Mouse (Mus musculus): ENCODE measurements around the gene Fstl4. TPM values are rescaled to one million over a fixed set of nuclear protein-coding genes. Genes with fewer than 3 reads are reported as not detected.

The Fstl4 gene
- polyA plus RNA-seq, 1 experiment, result not detected

GRCm38 (mm10) chr11:53202459-53203250 lies 438.2 kb downstream of the Fstl4 start:
- Histone ChIP-seq H3K36me3 (ENCODE audit: control insufficient read depth, insufficient read depth) (no peaks in the 10 kb centered on the region), H3K79me3 (ENCODE audit: low read depth) (no peaks in the 10 kb centered on the region)

GRCm38 (mm10) chr11:53210876-53211275 lies 446.4 kb downstream of the Fstl4 start:
- Histone ChIP-seq H3K4me3 (ENCODE audit: insufficient read depth, poor library complexity, severe bottlenecking) (no peak overlapping the region), H3K27me3 (ENCODE audit: control insufficient read depth, insufficient read depth, insufficient read length) (peaks cover 9% of the 10 kb centered on the region), H3K79me3 (ENCODE audit: low read depth) (no peaks in the 10 kb centered on the region), H3K79me2 (ENCODE audit: control insufficient read depth, insufficient read depth) (no peaks in the 10 kb centered on the region), H3ac (ENCODE audit: control insufficient read depth, insufficient read length, low read depth) (no peak overlapping the region), H3K36me3 (ENCODE audit: control insufficient read depth, insufficient read depth) (no peaks in the 10 kb centered on the region)
- no peak for TF ChIP-seq CTCF (IDR thresholded peaks at IDR 0.05; ENCODE audit: control insufficient read depth, insufficient read depth, insufficient read length)
- TF ChIP-seq USF1 (IDR thresholded peaks at IDR 0.05; ENCODE audit: low read depth), result no peak
- TF ChIP-seq MYOG (IDR thresholded peaks at IDR 0.05; ENCODE audit: control insufficient read depth, extremely low read depth, insufficient read length), result no peak
- no peak for TF ChIP-seq MYOD1 (IDR thresholded peaks at IDR 0.05; ENCODE audit: control insufficient read depth, insufficient read length, low read depth)
- no peak for TF ChIP-seq FOSL1 (IDR thresholded peaks at IDR 0.05; ENCODE audit: insufficient read depth, low read length, poor library complexity, severe bottlenecking)
- TF ChIP-seq MAX (IDR thresholded peaks at IDR 0.05), result no peak
- TF ChIP-seq CEBPB (IDR thresholded peaks at IDR 0.05; ENCODE audit: low read depth), result no peak

More at GRCm38 (mm10) chr11:53202459-53203250, 438.2 kb downstream of the Fstl4 start:
- H3K27me3 ChIP-seq (ENCODE audit: control insufficient read depth, insufficient read depth, insufficient read length), result no peaks in the 10 kb centered on the region
- H3ac ChIP-seq (ENCODE audit: control insufficient read depth, insufficient read length, low read depth), result no peak overlapping the region
- TF ChIP-seq MYOD1 (IDR thresholded peaks at IDR 0.05; ENCODE audit: control insufficient read depth, insufficient read length, low read depth), result no peak
- no peak for TF ChIP-seq MAX (IDR thresholded peaks at IDR 0.05)
- TF ChIP-seq FOSL1 (IDR thresholded peaks at IDR 0.05; ENCODE audit: insufficient read depth, low read length, poor library complexity, severe bottlenecking), result no peak
- TF ChIP-seq MYOG (IDR thresholded peaks at IDR 0.05; ENCODE audit: control insufficient read depth, extremely low read depth, insufficient read length), result no peak
- no peak for TF ChIP-seq USF1 (IDR thresholded peaks at IDR 0.05; ENCODE audit: low read depth)
- TF ChIP-seq CTCF (IDR thresholded peaks at IDR 0.05; ENCODE audit: control insufficient read depth, insufficient read depth, insufficient read length), result no peak
- no peak for TF ChIP-seq CEBPB (IDR thresholded peaks at IDR 0.05; ENCODE audit: low read depth)
- no peak overlapping the region for H3K4me3 ChIP-seq (ENCODE audit: insufficient read depth, poor library complexity, severe bottlenecking)
- H3K79me2 ChIP-seq (ENCODE audit: control insufficient read depth, insufficient read depth), result no peaks in the 10 kb centered on the region

GRCm38 (mm10) chr11:53229011-53229410 lies 464.6 kb downstream of the Fstl4 start:
- peaks cover 7% of the 10 kb centered on the region for H3K27me3 ChIP-seq (ENCODE audit: control insufficient read depth, insufficient read depth, insufficient read length)
- H3K79me2 ChIP-seq (ENCODE audit: control insufficient read depth, insufficient read depth), result no peaks in the 10 kb centered on the region
- no peaks in the 10 kb centered on the region for H3K36me3 ChIP-seq (ENCODE audit: control insufficient read depth, insufficient read depth)
- H3K79me3 ChIP-seq (ENCODE audit: low read depth), result no peaks in the 10 kb centered on the region
- TF ChIP-seq MYOD1 (IDR thresholded peaks at IDR 0.05; ENCODE audit: control insufficient read depth, insufficient read length, low read depth) (no peak), MAX (IDR thresholded peaks at IDR 0.05) (no peak)
- H3K4me3 ChIP-seq (ENCODE audit: insufficient read depth, poor library complexity, severe bottlenecking), result no peak overlapping the region
- no peak overlapping the region for H3ac ChIP-seq (ENCODE audit: control insufficient read depth, insufficient read length, low read depth)

- no peaks in the 10 kb centered on the region for H3K79me2 ChIP-seq (ENCODE audit: control insufficient read depth, insufficient read depth)
- no peak overlapping the region for H3ac ChIP-seq (ENCODE audit: control insufficient read depth, insufficient read length, low read depth)
- TF ChIP-seq FOSL1 (IDR thresholded peaks at IDR 0.05; ENCODE audit: insufficient read depth, low read length, poor library complexity, severe bottlenecking), result no peak
- TF ChIP-seq MYOG (IDR thresholded peaks at IDR 0.05; ENCODE audit: control insufficient read depth, extremely low read depth, insufficient read length), result no peak
- TF ChIP-seq USF1 (IDR thresholded peaks at IDR 0.05; ENCODE audit: low read depth), result no peak
- no peak for TF ChIP-seq CTCF (IDR thresholded peaks at IDR 0.05; ENCODE audit: control insufficient read depth, insufficient read depth, insufficient read length)
- TF ChIP-seq MAX (IDR thresholded peaks at IDR 0.05), result no peak
- TF ChIP-seq CEBPB (IDR thresholded peaks at IDR 0.05; ENCODE audit: low read depth), result no peak
- peaks cover 4% of the 10 kb centered on the region for H3K27me3 ChIP-seq (ENCODE audit: control insufficient read depth, insufficient read depth, insufficient read length)
- no peak overlapping the region for H3K4me3 ChIP-seq (ENCODE audit: insufficient read depth, poor library complexity, severe bottlenecking)
- no peaks in the 10 kb centered on the region for H3K79me3 ChIP-seq (ENCODE audit: low read depth)
- no peaks in the 10 kb centered on the region for H3K36me3 ChIP-seq (ENCODE audit: control insufficient read depth, insufficient read depth)
Observed at GRCm38 (mm10) chr11:53231836-53232235, 467.4 kb downstream of the Fstl4 start.

- TF ChIP-seq MYOD1 (IDR thresholded peaks at IDR 0.05; ENCODE audit: control insufficient read depth, insufficient read length, low read depth), result no peak
- TF ChIP-seq CTCF (IDR thresholded peaks at IDR 0.05; ENCODE audit: control insufficient read depth, insufficient read depth, insufficient read length), result no peak
- TF ChIP-seq MYOG (IDR thresholded peaks at IDR 0.05; ENCODE audit: control insufficient read depth, extremely low read depth, insufficient read length), result no peak
- no peak for TF ChIP-seq USF1 (IDR thresholded peaks at IDR 0.05; ENCODE audit: low read depth)
- TF ChIP-seq CEBPB (IDR thresholded peaks at IDR 0.05; ENCODE audit: low read depth), result no peak
- no peak for TF ChIP-seq MAX (IDR thresholded peaks at IDR 0.05)
- TF ChIP-seq FOSL1 (IDR thresholded peaks at IDR 0.05; ENCODE audit: insufficient read depth, low read length, poor library complexity, severe bottlenecking), result no peak
- Histone ChIP-seq H3K27me3 (ENCODE audit: control insufficient read depth, insufficient read depth, insufficient read length) (peaks cover 1% of the 10 kb centered on the region), H3ac (ENCODE audit: control insufficient read depth, insufficient read length, low read depth) (no peak overlapping the region), H3K79me2 (ENCODE audit: control insufficient read depth, insufficient read depth) (no peaks in the 10 kb centered on the region), H3K79me3 (ENCODE audit: low read depth) (no peaks in the 10 kb centered on the region), H3K4me3 (ENCODE audit: insufficient read depth, poor library complexity, severe bottlenecking) (no peak overlapping the region), H3K36me3 (ENCODE audit: control insufficient read depth, insufficient read depth) (no peaks in the 10 kb centered on the region)
Observed at GRCm38 (mm10) chr11:53233590-53233989, 469.2 kb downstream of the Fstl4 start.
